Mouse (Mus musculus): ENCODE results near the gene Ift122.

DNA sequence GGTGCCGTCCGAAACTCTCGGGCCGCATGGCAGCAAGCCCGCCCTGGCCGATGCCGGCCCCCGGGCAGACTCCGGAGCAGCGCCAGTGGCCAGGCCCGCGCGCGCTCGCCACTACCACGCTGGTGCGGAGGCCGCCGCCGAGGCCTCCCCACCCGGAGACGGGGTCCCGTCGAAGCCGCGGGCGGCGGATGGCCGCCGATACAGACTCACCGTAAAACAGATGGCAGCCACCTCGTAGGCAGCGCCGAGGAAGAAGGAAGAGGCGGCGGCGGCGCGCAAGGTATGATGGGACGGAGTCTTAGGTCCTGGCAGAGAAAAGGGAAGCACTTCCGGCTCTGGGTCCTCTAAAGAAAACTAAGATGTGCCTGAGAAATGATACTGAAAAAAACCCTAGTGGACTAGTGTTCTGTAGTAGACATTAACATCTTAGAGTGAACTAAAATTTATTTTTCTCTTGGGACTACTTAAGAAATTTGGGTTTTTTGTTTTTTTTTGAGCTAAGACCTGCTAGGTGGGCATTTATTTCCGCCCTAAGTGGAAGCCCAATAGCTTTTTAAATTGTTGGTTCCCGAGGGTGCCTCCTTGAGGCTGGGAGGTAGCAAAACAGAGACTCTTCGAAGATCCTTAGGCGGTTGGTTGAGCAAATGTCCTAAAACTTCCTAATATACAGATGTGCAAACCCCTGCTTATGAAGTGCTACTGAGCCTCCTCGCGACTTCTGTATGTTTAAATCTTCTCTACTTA is 44.6 kb upstream of the Ift122 start, which contains the start of gene Rpl32:
- TF ChIP-seq POLR2A (IDR thresholded peaks at IDR 0.05; ENCODE audit: low read depth, low read length) (peak; percentile 78), CTCF (IDR thresholded peaks at IDR 0.05; ENCODE audit: extremely low read depth, insufficient read length, insufficient replicate concordance, low read depth, low read length) (no peak)

All from small intestine, adult 2 months (tissue).